Mouse (Mus musculus): ENCODE data around the gene Kcng3. TPM values are rescaled to one million over a fixed set of nuclear protein-coding genes. Genes with fewer than 3 reads are reported as not detected.

Gene Kcng3
- polyA plus RNA-seq, 1 experiment from 2014 or later: not detected

DNA sequence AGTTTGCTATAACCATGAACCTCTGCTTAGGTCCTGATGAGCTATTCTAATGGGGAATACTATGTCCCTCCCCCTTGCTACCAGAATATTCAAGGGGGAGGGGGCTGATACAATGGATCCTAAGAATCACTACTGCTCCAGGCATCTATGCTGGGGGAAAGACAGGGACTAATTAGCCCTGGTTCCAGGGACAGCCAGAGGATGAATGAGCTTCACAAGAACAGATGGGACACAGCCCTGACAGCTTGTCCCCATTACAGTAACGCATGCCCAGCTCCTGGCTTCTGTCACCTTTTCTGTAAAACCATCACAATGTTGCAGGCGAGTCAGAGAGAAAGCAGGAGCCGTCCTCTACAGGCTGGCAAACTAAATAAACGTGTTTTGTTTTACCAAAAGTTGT is 66.2 kb downstream of the Kcng3 start:
- Histone ChIP-seq H3K27me3 (replicated peaks; ENCODE audit: low read depth, poor library complexity, severe bottlenecking) (no peaks in the 10 kb centered on the region), H3K36me3 (replicated peaks) (no peaks in the 10 kb centered on the region), H3K9me3 (no peaks in the 10 kb centered on the region), H3K4me1 (peaks cover 37% of the 10 kb centered on the region), H3K27ac (replicated peaks) (no peak overlapping the region), H3K4me3 (no peak overlapping the region)
- WGBS: 55% methylated on average over 4 of the region's 4 CpGs
- DNase-seq (ENCODE audit: low spot score): no peak

DNA sequence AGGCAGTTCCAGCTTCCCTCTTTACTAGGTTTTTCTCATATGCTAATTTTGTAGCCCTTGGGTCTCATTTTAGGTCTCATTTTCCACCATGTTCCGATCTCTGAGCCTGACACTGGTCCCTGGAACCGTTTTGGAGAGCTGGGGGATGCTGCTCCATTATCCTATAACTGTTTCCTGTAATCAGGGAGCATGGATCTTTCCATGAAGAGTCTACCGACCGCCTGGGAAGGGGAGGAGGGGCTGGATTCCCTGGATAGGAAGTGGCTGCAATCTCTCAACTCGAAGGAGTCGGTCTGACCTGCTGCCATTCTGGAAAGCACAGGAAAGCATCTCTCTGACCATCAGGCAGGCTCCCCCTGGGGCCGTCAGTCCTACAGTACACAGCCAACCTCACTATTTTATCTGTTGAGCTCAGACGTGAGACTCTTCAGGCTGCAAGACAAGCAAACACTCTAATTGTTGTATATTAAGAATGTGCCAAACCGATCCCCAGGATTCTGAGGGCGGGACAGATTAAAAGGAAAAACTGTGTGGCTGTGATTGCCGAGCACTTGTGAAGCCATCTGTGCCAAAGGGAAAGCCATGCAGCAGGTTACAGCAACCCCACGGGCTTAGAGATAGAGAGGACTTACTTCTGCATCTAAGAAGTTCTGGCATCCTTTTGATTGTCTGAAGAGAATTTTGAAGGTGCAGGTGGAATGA is 67.4 kb downstream of the Kcng3 start:
- WGBS: 53% methylated on average over 12 of the region's 12 CpGs
- Histone ChIP-seq H3K4me3 (peak overlapping the region; percentile 36; the same call in 1 of the 2 replicates), H3K27ac (replicated peaks) (peak overlapping the region; percentile 69), H3K27me3 (replicated peaks; ENCODE audit: low read depth, poor library complexity, severe bottlenecking) (no peaks in the 10 kb centered on the region), H3K4me1 (peaks cover 37% of the 10 kb centered on the region), H3K9me3 (no peaks in the 10 kb centered on the region), H3K36me3 (replicated peaks) (no peaks in the 10 kb centered on the region)
- peak; percentile 52 for DNase-seq (ENCODE audit: low spot score)

DNA sequence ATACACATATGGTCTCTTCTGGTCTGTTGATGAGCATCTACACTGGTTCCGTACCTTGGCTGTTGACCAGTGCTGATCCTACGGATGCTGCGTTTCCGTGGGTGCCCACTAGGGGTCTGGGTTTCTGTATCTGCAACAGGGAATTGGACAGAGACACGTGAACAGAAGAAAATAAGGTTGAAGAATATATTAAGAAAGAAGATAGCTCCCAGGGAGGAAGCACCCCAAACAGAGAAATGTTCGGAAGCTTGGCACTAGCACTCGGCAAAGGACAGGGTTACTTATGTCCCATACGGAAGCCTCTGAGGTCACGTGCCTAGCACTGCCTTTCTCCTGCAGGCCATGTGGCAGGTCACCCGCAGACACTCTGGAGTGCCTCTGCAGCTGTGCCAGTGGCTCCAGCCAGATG is 68.0 kb downstream of the Kcng3 start:
- H3K36me3 ChIP-seq (replicated peaks): no peaks in the 10 kb centered on the region
- H3K4me1 ChIP-seq: peaks cover 31% of the 10 kb centered on the region
- peak overlapping the region; percentile 69 for H3K27ac ChIP-seq (replicated peaks)
- H3K9me3 ChIP-seq: no peaks in the 10 kb centered on the region
- peak; percentile 70 for DNase-seq (ENCODE audit: low spot score)
- peak overlapping the region; percentile 36; the same call in 1 of the 2 replicates for H3K4me3 ChIP-seq
- no peaks in the 10 kb centered on the region for H3K27me3 ChIP-seq (replicated peaks; ENCODE audit: low read depth, poor library complexity, severe bottlenecking)
- 49% methylated on average over 10 of the region's 10 CpGs for WGBS

DNA sequence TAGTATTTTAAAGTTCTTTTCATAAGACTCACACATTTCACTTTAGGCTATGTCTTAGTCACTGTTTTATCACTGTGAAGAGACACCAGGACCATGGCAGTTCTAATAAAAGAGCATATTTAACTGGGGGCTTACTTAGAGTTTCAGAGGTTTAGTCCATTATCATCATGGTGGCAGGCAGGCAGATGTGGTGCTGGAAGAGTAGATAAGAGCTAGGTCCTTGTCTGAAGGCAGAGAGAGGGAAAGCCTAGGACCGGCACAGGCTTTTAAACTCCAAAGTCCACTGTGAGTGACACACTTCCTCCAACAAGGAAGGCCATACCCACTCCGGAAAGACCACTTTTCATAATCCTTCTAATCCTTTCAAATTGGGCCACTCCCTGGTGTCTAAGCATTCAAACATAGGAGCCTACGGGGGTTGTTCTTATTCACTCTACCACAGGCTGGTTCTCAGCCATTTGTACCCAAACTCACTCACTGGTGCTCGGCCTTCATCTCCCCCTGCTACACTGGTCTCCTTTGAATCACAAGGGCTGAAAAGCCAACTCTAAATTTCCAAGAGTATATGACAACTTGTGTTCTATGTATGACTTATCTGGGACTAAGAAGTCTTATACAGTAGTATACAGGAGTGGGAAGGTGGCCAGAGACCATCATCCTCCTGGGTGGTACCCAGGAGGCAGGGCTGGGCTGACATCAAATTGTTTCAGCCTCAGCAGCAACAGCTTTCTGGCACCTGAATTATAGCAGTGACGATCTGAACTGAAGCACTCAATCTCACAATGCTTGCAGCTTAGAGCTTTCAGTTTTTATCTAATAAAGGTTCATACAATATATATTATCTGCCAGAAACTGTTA is 69.3 kb downstream of the Kcng3 start:
- H3K4me3 ChIP-seq: no peak overlapping the region
- H3K9me3 ChIP-seq: no peaks in the 10 kb centered on the region
- WGBS: 92% methylated on average over 5 of the region's 5 CpGs
- peaks cover 18% of the 10 kb centered on the region for H3K4me1 ChIP-seq
- no peak for DNase-seq (ENCODE audit: low spot score)
- H3K27ac ChIP-seq (replicated peaks): no peak overlapping the region
- H3K36me3 ChIP-seq (replicated peaks): no peaks in the 10 kb centered on the region
- no peaks in the 10 kb centered on the region for H3K27me3 ChIP-seq (replicated peaks; ENCODE audit: low read depth, poor library complexity, severe bottlenecking)

DNA sequence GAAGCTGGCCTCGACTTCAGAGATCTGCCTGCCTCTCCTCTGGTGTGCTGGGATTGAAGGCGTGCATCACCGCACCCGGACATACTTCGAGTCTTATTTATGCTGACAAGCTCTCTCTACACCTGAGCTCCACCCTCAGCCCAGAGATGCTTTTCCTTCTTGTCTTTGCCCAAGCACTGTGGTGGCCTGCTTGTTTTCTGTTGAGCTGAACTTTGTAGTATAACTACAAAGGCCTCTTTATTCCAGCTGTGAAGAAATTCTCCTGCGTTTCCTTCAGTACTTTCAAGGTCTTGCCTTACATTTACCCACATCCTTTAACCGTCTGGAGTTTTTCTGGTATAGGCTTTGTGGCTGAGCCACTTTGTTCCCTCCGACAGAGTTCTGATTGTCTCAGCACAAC is 72.6 kb downstream of the Kcng3 start:
- no peaks in the 10 kb centered on the region for H3K9me3 ChIP-seq
- no peak overlapping the region; the same call in 1 of the 2 replicates for H3K27ac ChIP-seq (replicated peaks)
- H3K4me1 ChIP-seq: peaks cover 6% of the 10 kb centered on the region
- DNase-seq (ENCODE audit: low spot score): no peak
- no peak overlapping the region for H3K4me3 ChIP-seq
- H3K27me3 ChIP-seq (replicated peaks; ENCODE audit: low read depth, poor library complexity, severe bottlenecking): no peaks in the 10 kb centered on the region
- WGBS: 58% methylated on average over 8 of the region's 8 CpGs
- no peaks in the 10 kb centered on the region for H3K36me3 ChIP-seq (replicated peaks)

DNA sequence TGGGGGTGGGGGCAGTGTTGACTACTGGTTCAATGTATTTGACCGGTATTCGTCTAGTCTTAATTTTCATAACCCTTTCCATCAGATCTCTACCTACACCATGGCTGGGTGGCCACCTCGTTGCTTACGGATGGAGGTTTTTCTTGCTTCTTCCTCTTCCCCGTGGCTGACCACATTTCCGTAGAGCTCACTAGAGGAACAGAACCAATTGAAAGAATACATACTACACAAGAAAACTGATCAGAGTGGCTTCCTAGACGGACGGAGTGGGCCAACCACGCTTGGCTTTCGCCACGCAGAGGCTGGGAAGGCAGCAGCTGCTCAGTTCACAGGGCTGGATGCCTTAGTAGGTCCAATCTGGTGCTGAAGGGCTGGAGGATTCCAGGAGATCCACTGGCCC is 75.9 kb downstream of the Kcng3 start:
- Histone ChIP-seq H3K36me3 (replicated peaks) (no peaks in the 10 kb centered on the region), H3K4me3 (no peak overlapping the region), H3K9me3 (no peaks in the 10 kb centered on the region), H3K27me3 (replicated peaks; ENCODE audit: low read depth, poor library complexity, severe bottlenecking) (no peaks in the 10 kb centered on the region), H3K4me1 (no peaks in the 10 kb centered on the region), H3K27ac (replicated peaks) (no peak overlapping the region)
- no peak for DNase-seq (ENCODE audit: low spot score)
- WGBS: 95% methylated on average over 11 of the region's 11 CpGs

DNA sequence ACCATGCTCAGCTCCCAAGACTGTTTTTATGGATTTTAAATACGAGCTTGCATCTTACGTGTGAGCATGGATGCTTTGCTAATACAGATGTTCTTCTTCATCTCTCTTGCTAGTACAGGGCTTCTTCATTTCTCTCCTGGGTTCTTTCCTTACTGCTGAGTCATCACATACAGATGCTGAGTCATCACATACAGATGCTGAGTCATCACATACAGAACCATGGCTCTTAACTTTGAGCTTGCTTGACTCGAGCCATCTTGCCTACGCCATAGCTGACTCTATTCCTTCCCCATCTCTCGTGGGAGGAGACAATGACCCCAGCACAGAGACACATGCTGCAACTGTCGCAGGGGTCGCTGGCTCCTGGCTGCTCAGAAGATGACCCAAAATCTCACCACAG is 76.7 kb downstream of the Kcng3 start:
- H3K36me3 ChIP-seq (replicated peaks): no peaks in the 10 kb centered on the region
- H3K9me3 ChIP-seq: no peaks in the 10 kb centered on the region
- no peak overlapping the region for H3K4me3 ChIP-seq
- no peak overlapping the region for H3K27ac ChIP-seq (replicated peaks)
- H3K4me1 ChIP-seq: no peaks in the 10 kb centered on the region
- 87% methylated on average over 7 of the region's 7 CpGs for WGBS
- H3K27me3 ChIP-seq (replicated peaks; ENCODE audit: low read depth, poor library complexity, severe bottlenecking): 0 out of 2 replicates have a peak, but pooled peaks cover 5% of the 10 kb centered on the region
- no peak for DNase-seq (ENCODE audit: low spot score)

DNA sequence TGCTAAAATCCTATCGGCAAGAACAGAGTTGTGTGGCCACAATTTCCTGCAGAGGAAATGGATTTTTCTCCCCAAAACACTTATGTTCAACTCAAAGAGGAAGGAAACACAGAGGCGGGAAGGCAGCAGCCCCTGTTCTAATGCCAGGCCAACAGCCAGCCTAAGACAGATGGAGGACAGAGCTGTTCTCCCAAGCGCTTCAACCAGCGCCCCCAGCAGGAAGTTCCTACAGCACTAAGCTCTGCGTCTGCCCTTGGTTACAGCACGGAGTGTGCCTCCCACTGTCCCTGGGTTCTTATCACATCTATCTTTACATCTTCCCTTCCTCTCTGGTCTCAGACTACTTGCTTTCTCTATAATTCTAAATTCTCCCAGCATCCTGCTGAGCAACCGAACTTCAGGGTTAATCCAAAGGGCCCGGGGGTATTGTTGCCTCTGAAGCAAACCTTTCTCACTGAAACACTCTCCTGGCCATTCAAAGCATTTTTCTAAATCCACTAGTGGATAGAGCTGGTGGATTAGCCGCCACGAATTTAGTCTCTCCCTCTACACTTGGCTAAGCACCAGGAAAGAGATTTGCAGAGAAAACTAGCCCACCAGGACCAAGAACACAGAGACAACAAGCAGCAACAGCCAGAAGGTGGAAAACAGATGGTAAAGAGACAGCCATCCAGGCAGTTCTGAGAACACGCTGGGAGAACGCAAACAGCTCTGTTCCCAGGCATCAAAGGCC is 83.0 kb downstream of the Kcng3 start:
- no peaks in the 10 kb centered on the region for H3K9me3 ChIP-seq
- peaks cover 64% of the 10 kb centered on the region for H3K27me3 ChIP-seq (replicated peaks; ENCODE audit: low read depth, poor library complexity, severe bottlenecking)
- no peak for DNase-seq (ENCODE audit: low spot score)
- no peak overlapping the region for H3K4me3 ChIP-seq
- H3K27ac ChIP-seq (replicated peaks): no peak overlapping the region
- H3K36me3 ChIP-seq (replicated peaks): no peaks in the 10 kb centered on the region
- H3K4me1 ChIP-seq: peaks cover 28% of the 10 kb centered on the region
- WGBS: 25% methylated on average over 12 of the region's 12 CpGs

DNA sequence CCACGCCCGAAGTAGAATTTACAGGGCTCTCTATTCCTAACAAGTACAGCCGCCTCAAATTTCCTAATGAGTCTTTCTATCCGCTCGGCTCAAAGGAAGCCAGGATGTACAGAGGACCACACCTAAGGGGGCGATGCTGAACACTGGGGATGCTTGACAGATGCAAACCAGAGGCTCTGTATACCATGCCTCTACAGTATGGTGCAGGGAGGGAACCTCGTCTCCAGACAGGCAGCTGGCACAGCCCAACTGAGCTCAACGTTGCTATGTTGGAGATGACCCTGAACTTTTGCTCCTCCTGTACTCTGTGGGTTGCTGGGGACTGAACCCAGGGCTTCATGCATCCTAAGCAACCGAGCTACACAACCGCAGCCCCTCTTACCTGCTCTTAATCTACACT is 84.5 kb downstream of the Kcng3 start:
- no peak overlapping the region for H3K4me3 ChIP-seq
- H3K27me3 ChIP-seq (replicated peaks; ENCODE audit: low read depth, poor library complexity, severe bottlenecking): peaks cover 64% of the 10 kb centered on the region
- DNase-seq (ENCODE audit: low spot score): no peak
- H3K9me3 ChIP-seq: no peaks in the 10 kb centered on the region
- no peak overlapping the region for H3K27ac ChIP-seq (replicated peaks)
- H3K36me3 ChIP-seq (replicated peaks): no peaks in the 10 kb centered on the region
- WGBS: 31% methylated on average over 10 of the region's 10 CpGs
- H3K4me1 ChIP-seq: peaks cover 28% of the 10 kb centered on the region

DNA sequence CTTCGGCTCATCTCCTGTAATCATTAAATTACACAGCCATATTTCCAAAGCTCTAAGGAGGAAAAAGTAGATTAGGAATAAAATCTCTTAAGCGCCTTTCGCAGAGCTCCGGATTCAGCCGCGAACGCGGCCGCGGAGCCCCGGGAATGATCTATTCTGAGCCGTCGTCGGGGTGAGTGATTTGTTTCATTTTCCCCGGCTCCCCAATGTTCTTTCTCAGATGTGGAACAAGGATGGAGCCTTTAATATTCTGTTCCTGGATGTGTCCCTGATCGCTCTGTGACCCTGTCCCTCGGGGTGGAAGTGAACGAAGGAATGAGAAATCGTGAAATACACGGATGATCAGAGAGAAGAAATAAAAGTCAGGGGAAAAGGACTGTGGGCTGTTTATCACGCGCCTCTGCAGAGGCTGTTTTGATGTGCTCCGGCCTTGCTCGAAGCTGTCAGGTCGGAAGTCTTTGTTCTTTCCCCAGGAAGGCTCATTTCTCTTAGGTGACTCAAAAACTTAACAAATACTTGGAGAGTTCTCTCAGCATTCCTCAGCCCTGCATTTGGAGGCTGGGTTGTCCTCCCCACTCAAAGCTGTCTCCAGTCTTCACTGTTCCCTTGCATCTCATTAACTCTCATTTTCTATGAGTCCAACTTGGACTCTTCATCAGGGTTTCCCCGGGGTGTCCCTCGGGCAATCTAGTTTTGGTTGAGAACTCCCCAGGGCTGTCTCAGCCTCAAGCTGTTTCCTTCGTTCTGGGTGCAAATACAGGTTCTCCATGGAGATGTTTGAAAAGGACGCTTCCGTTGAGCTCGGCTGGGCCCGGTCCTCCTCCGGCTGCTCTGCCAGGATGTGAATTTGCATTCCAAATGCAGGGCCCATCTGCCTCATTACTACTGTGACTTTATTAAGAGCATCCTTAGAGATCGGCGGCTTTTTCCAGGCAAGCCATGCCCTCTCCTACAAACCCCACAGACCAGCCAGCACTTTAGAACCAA is 85.6 kb downstream of the Kcng3 start:
- H3K9me3 ChIP-seq: no peaks in the 10 kb centered on the region
- peak; percentile 48 for DNase-seq (ENCODE audit: low spot score)
- 9% methylated on average over 35 of the region's 35 CpGs for WGBS
- H3K4me3 ChIP-seq: peak overlapping the region; percentile 48
- no peak overlapping the region for H3K27ac ChIP-seq (replicated peaks)
- peaks cover 71% of the 10 kb centered on the region for H3K27me3 ChIP-seq (replicated peaks; ENCODE audit: low read depth, poor library complexity, severe bottlenecking)
- peaks cover 31% of the 10 kb centered on the region for H3K4me1 ChIP-seq
- no peaks in the 10 kb centered on the region for H3K36me3 ChIP-seq (replicated peaks)

DNA sequence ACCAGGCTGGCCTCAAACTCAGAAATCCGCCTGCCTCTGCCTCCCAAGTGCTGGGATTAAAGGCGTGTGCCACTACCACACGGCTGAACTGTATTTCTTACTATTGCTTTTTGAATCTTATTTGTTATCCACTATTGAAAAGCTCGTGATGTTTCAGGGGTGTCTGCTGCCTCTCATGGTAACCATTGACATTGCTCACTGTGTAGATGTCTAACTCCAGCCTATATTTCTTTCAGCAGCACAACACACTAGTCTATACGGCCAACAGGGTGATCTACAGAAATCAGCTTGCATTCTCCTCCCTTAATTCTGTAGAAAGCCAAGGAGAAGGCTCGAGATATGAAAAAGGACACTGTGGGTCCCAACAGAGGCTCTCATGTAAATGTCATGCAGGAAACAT is 86.4 kb downstream of the Kcng3 start:
- whole genome bisulfite sequencing: 82% methylated on average over 6 of the region's 6 CpGs
- peaks cover 69% of the 10 kb centered on the region for H3K27me3 ChIP-seq (replicated peaks; ENCODE audit: low read depth, poor library complexity, severe bottlenecking)

More for the DNA sequence above, 86.4 kb downstream of the Kcng3 start:
- no peak for DNase-seq (ENCODE audit: low spot score)
- Histone ChIP-seq H3K9me3 (no peaks in the 10 kb centered on the region), H3K36me3 (replicated peaks) (no peaks in the 10 kb centered on the region), H3K4me1 (peaks cover 38% of the 10 kb centered on the region), H3K27ac (replicated peaks) (no peak overlapping the region), H3K4me3 (peak overlapping the region; percentile 48; the same call in 1 of the 2 replicates)
